Mouse (Mus musculus) liver, postnatal 0 days (tissue): ENCODE measurements around the gene Usp11. TPM values are rescaled to one million over a fixed set of nuclear protein-coding genes. Genes with fewer than 3 reads are reported as not detected.

Source experiments
- ATAC-seq: fragments of 200-750 bp; cut with Nextera tagmentation; 2 replicates; pipeline ENCODE4 v1.8.0; 2017; ENCODE audit warnings: mild to moderate bottlenecking, moderate library complexity
- DNase-seq: peaks from one replicate; pipeline ENCODE4 v3.0.0-alpha.2; 2016
- H3K27ac ChIP-seq: fragments of 300-500 bp; sonication (generic); 2 replicates; pipeline ENCODE4 v1.5.1; 2014; ENCODE audit warnings: antibody characterized with exemption, moderate library complexity, mild to moderate bottlenecking, low read depth
- H3K27me3 ChIP-seq: fragments of 300-500 bp; sonication (generic); 2 replicates; pipeline ENCODE4 v1.6.1; 2014; ENCODE audit warnings: low read length, control low read depth, mixed read lengths; ENCODE audit not compliant: insufficient read depth
- H3K36me3 ChIP-seq: fragments of 300-500 bp; sonication (generic); replicated peaks from 2 replicates; pipeline ENCODE4 v1.6.1; 2014; ENCODE audit warnings: mild to moderate bottlenecking, control low read depth, low read length, moderate library complexity, mixed read lengths; ENCODE audit not compliant: insufficient read depth
- H3K4me1 ChIP-seq: fragments of 300-500 bp; sonication (generic); 2 replicates; pipeline ENCODE4 v1.6.1; 2014; ENCODE audit warnings: antibody characterized with exemption, mild to moderate bottlenecking, control low read depth; ENCODE audit not compliant: insufficient read depth
- H3K4me2 ChIP-seq: fragments of 300-500 bp; sonication (generic); 2 replicates; pipeline ENCODE4 v1.6.1; 2014; ENCODE audit warnings: low read depth, mild to moderate bottlenecking, low read length, moderate library complexity, mixed read lengths
- H3K4me3 ChIP-seq: fragments of 300-500 bp; sonication (generic); 2 replicates; pipeline ENCODE4 v1.5.1; 2014; ENCODE audit warnings: low read depth, low read length
- H3K9ac ChIP-seq: fragments of 300-500 bp; sonication (generic); replicated peaks from 2 replicates; pipeline ENCODE4 v1.6.1; 2014; ENCODE audit warnings: mild to moderate bottlenecking, moderate library complexity
- H3K9me3 ChIP-seq: fragments of 300-500 bp; sonication (generic); 2 replicates; pipeline ENCODE4 v1.6.1; 2016; ENCODE audit warnings: mild to moderate bottlenecking, control low read depth, low read length, mixed read lengths
- CTCF ChIP-seq: sonication (generic); IDR thresholded peaks from 2 replicates; pipeline ENCODE4 v1.5.1; 2016; ENCODE audit warnings: antibody characterized with exemption, low read depth
- EP300 ChIP-seq: IDR thresholded peaks from 2 replicates; pipeline ENCODE4 v1.6.1; 2016; ENCODE audit warnings: antibody characterized with exemption, low read depth, mild to moderate bottlenecking
- WGBS: fragments of 180-500 bp; shearing (Covaris S2); extraction: QIAGEN DNeasy Blood & Tissue Kit; methylation state at CpG from one replicate; pipeline ENCODE4 v1.1.7; 2014; ENCODE audit not compliant: insufficient replicate concordance; 5-methylcytosine and 5-hydroxymethylcytosine counted together
- polyA plus RNA-seq: library from polyadenylated mRNA; unstranded; fragments of >200 nt; fragmentation: Nextera tagmentation; extraction: Ambion mirVana; gene quantifications from 2 replicates; pipeline ENCODE4 v1.2.1, GENCODE M21; 2015

Usp11 gene
- polyA plus RNA-seq, 1 experiment from 2014 or later = 1.9 TPM

- Histone ChIP-seq H3K27ac (peak overlapping the region; percentile 73), H3K4me3 (peak overlapping the region; percentile 75), H3K4me2 (peak overlapping the region; percentile 79), H3K27me3 (no peaks in the 10 kb centered on the region), H3K4me1 (peaks cover 8% of the 10 kb centered on the region; the same call in 1 of the 2 replicates), H3K9ac (peak overlapping the region; percentile 85), H3K9me3 (no peaks in the 10 kb centered on the region), H3K36me3 (peaks cover 5% of the 10 kb centered on the region)
- ATAC-seq (0 out of 2 replicates have a peak, but pooled peaks have one; percentile 9), DNase-seq (no peak)
- WGBS = 20% methylated on average over 9 of the region's 9 CpGs
- TF ChIP-seq EP300 (no peak), CTCF (no peak)
Observed at GRCm38 (mm10) chrX:20663444-20663790, 40.3 kb upstream of the Usp11 start.

GRCm38 (mm10) chrX:20687519-20688067 lies 16.1 kb upstream of the Usp11 start, which contains the start of gene Cdk16:
Gene Cdk16, plus strand, starts transcription at chrX:20687954.
- peak within 1 kb of the TSS; percentile 98 for H3K27ac ChIP-seq
- no peaks in the 10 kb centered on the region for H3K27me3 ChIP-seq
- 13% methylated on average over 16 of the region's 16 CpGs for WGBS
- DNase-seq = peak; percentile 85
- peak; percentile 90 for ATAC-seq
- no peaks in the 10 kb centered on the region for H3K36me3 ChIP-seq
- TF ChIP-seq CTCF (no peak), EP300 (no peak)
- peak within 1 kb of the TSS; percentile 86 for H3K4me3 ChIP-seq
- peaks cover 8% of the 10 kb centered on the region; the same call in 1 of the 2 replicates for H3K4me1 ChIP-seq
- H3K9me3 ChIP-seq = no peaks in the 10 kb centered on the region
- H3K4me2 ChIP-seq = peak within 1 kb of the TSS; percentile 72
- H3K9ac ChIP-seq = peak within 1 kb of the TSS; percentile 94

- Histone ChIP-seq H3K4me2 (peak overlapping the region; percentile 72), H3K9me3 (no peaks in the 10 kb centered on the region), H3K4me1 (peaks cover 8% of the 10 kb centered on the region; the same call in 1 of the 2 replicates), H3K9ac (peak overlapping the region; percentile 94), H3K4me3 (peak overlapping the region; percentile 86), H3K27ac (peak overlapping the region; percentile 98), H3K27me3 (no peaks in the 10 kb centered on the region), H3K36me3 (peaks cover 5% of the 10 kb centered on the region; the same call in 1 of the 2 replicates)
- no peak for TF ChIP-seq EP300
- no peak for TF ChIP-seq CTCF
- DNase-seq (peak; percentile 81), ATAC-seq (peak; percentile 91)
- 18% methylated on average over 24 of the region's 33 CpGs for WGBS
Observed at GRCm38 (mm10) chrX:20688068-20688547, 15.6 kb upstream of the Usp11 start.

GRCm38 (mm10) chrX:20688615-20689014 lies 15.1 kb upstream of the Usp11 start:
- no peak for TF ChIP-seq EP300
- peak; percentile 42 for TF ChIP-seq CTCF
- 33% methylated on average over 24 of the region's 35 CpGs for WGBS
- no peaks in the 10 kb centered on the region for H3K27me3 ChIP-seq
- H3K9me3 ChIP-seq = no peaks in the 10 kb centered on the region
- peaks cover 6% of the 10 kb centered on the region; the same call in 1 of the 2 replicates for H3K36me3 ChIP-seq
- peak overlapping the region; percentile 94 for H3K9ac ChIP-seq
- H3K4me3 ChIP-seq = peak overlapping the region; percentile 86
- peaks cover 8% of the 10 kb centered on the region; the same call in 1 of the 2 replicates for H3K4me1 ChIP-seq
- H3K4me2 ChIP-seq = peak overlapping the region; percentile 72
- ATAC-seq (peak; percentile 42), DNase-seq (peak; percentile 72)
- H3K27ac ChIP-seq = peak overlapping the region; percentile 98

- WGBS = 66% methylated on average over 3 of the region's 3 CpGs
- peaks cover 13% of the 10 kb centered on the region for H3K36me3 ChIP-seq
Observed at GRCm38 (mm10) chrX:20691566-20691965, 12.1 kb upstream of the Usp11 start.

GRCm38 (mm10) chrX:20692616-20693015 lies 11.1 kb upstream of the Usp11 start:
- no peak for TF ChIP-seq EP300
- TF ChIP-seq CTCF = no peak
- no peaks in the 10 kb centered on the region for H3K27me3 ChIP-seq
- H3K27ac ChIP-seq = no peak overlapping the region
- no peak overlapping the region for H3K4me2 ChIP-seq
- no peak overlapping the region for H3K4me3 ChIP-seq
- DNase-seq (no peak), ATAC-seq (no peak)
- H3K36me3 ChIP-seq = peaks cover 20% of the 10 kb centered on the region
- no peak overlapping the region for H3K9ac ChIP-seq
- H3K9me3 ChIP-seq = no peaks in the 10 kb centered on the region
- H3K4me1 ChIP-seq = peaks cover 8% of the 10 kb centered on the region; the same call in 1 of the 2 replicates
- WGBS = 63% methylated on average over 1 of the region's 1 CpGs

More at GRCm38 (mm10) chrX:20691566-20691965, 12.1 kb upstream of the Usp11 start:
- Histone ChIP-seq H3K4me3 (no peak overlapping the region), H3K4me1 (peaks cover 8% of the 10 kb centered on the region; the same call in 1 of the 2 replicates), H3K27ac (no peak overlapping the region), H3K4me2 (no peak overlapping the region), H3K9me3 (no peaks in the 10 kb centered on the region), H3K27me3 (no peaks in the 10 kb centered on the region), H3K9ac (no peak overlapping the region)
- TF ChIP-seq EP300 = no peak
- DNase-seq (no peak), ATAC-seq (no peak)
